Mouse (Mus musculus) kidney, postnatal 10 days (tissue): ENCODE results near the gene Inka1.
"Not testable (repeated sequence)": the region's sequence is repeated elsewhere in the genome, so short reads cannot be mapped to it uniquely, and the experiment has no call there.

Experiments
- DNase-seq: peaks from one replicate; pipeline ENCODE4 v3.0.0; 2021; ENCODE audit warnings: mixed read lengths

Gene Inka1

GRCm38 (mm10) chr9:107985131-107986119 is at the start of gene Inka1:
TSS of gene Inka1 (minus strand) at chr9:107985879.
- peak; percentile 96 for DNase-seq

GRCm38 (mm10) chr9:108032126-108032525 is 46.4 kb upstream of the Inka1 start:
- no peak for DNase-seq

- no peak for DNase-seq
Observed at GRCm38 (mm10) chr9:108027867-108028266, 42.2 kb upstream of the Inka1 start.

GRCm38 (mm10) chr9:108026584-108026983 is 40.9 kb upstream of the Inka1 start:
- DNase-seq: no peak

- no peak for DNase-seq
Observed at GRCm38 (mm10) chr9:108023216-108023615, 37.5 kb upstream of the Inka1 start.

GRCm38 (mm10) chr9:108020741-108021140 is 35.1 kb upstream of the Inka1 start:
- DNase-seq: no peak

- DNase-seq: no peak
Observed at GRCm38 (mm10) chr9:108017127-108017526, 31.4 kb upstream of the Inka1 start.

GRCm38 (mm10) chr9:108013577-108013976 is 27.9 kb upstream of the Inka1 start:
- not testable (repeated sequence) for DNase-seq

- no peak for DNase-seq
Observed at GRCm38 (mm10) chr9:108010385-108010784, 24.7 kb upstream of the Inka1 start.

GRCm38 (mm10) chr9:108008041-108008440 is 22.4 kb upstream of the Inka1 start:
- no peak for DNase-seq

GRCm38 (mm10) chr9:108003531-108003890 is 17.8 kb upstream of the Inka1 start:
- DNase-seq: no peak

GRCm38 (mm10) chr9:108002778-108003530 is 17.3 kb upstream of the Inka1 start:
- DNase-seq: no peak

GRCm38 (mm10) chr9:108001922-108002770 is 16.5 kb upstream of the Inka1 start, which contains the start of gene Ip6k1:
TSS of gene Ip6k1 (plus strand) at chr9:108002501.
- DNase-seq: peak; percentile 100

GRCm38 (mm10) chr9:107996049-107996448 is 10.4 kb upstream of the Inka1 start, which contains the start of gene Gm20662:
TSS of gene Gm20662 (plus strand) at chr9:107996349.
- no peak for DNase-seq

- DNase-seq: no peak
Observed at GRCm38 (mm10) chr9:107995513-107995912, 9.8 kb upstream of the Inka1 start.

- no peak for DNase-seq
Observed at GRCm38 (mm10) chr9:107994464-107994863, 8.8 kb upstream of the Inka1 start.

- no peak for DNase-seq
Observed at GRCm38 (mm10) chr9:107993013-107993412, 7.3 kb upstream of the Inka1 start.

- DNase-seq: no peak
Observed at GRCm38 (mm10) chr9:107992197-107992596, 6.5 kb upstream of the Inka1 start, which contains the start of gene Cdhr4. TSS of gene Cdhr4 (plus strand) at chr9:107992497.

GRCm38 (mm10) chr9:107987950-107988349 is 2.3 kb upstream of the Inka1 start:
- no peak for DNase-seq

GRCm38 (mm10) chr9:107986376-107986775 is 697 bp upstream of the Inka1 start:
- DNase-seq: peak; percentile 91

GRCm38 (mm10) chr9:107984754-107985055 is 974 bp downstream of the Inka1 start:
- DNase-seq: no peak

- DNase-seq: peak; percentile 51
Observed at GRCm38 (mm10) chr9:107984052-107984753, 1.5 kb downstream of the Inka1 start.
